Mouse (Mus musculus) ovary, postnatal 10 days (tissue): Measurements from ENCODE around the gene Cpne2.

Experiments used
- DNase-seq: peaks from one replicate; pipeline ENCODE4 v3.0.0; 2022; ENCODE audit warnings: low spot score

The Cpne2 gene

GRCm38 (mm10) chr8:94537456-94537855 lies 4.7 kb downstream of the Cpne2 start:
- no peak for DNase-seq

- no peak for DNase-seq
Measured at GRCm38 (mm10) chr8:94540025-94540424, 7.2 kb downstream of the Cpne2 start.

- DNase-seq = no peak
Measured at GRCm38 (mm10) chr8:94540889-94541795, 8.4 kb downstream of the Cpne2 start.

- no peak for DNase-seq
Measured at GRCm38 (mm10) chr8:94543981-94544380, 11.2 kb downstream of the Cpne2 start.

- no peak for DNase-seq
Measured at GRCm38 (mm10) chr8:94549041-94549440, 16.3 kb downstream of the Cpne2 start.

- no peak for DNase-seq
Measured at GRCm38 (mm10) chr8:94549482-94549881, 16.7 kb downstream of the Cpne2 start.

GRCm38 (mm10) chr8:94549998-94550397 lies 17.2 kb downstream of the Cpne2 start:
- DNase-seq = no peak

- no peak for DNase-seq
Measured at GRCm38 (mm10) chr8:94551471-94552422, 19.0 kb downstream of the Cpne2 start.

- DNase-seq = no peak
Measured at GRCm38 (mm10) chr8:94552696-94553095, 19.9 kb downstream of the Cpne2 start.

GRCm38 (mm10) chr8:94557281-94557680 lies 24.5 kb downstream of the Cpne2 start:
- DNase-seq = no peak

- DNase-seq = no peak
Measured at GRCm38 (mm10) chr8:94561256-94561655, 28.5 kb downstream of the Cpne2 start.

GRCm38 (mm10) chr8:94564421-94564820 lies 31.6 kb downstream of the Cpne2 start:
- DNase-seq = no peak

GRCm38 (mm10) chr8:94566033-94566432 lies 33.2 kb downstream of the Cpne2 start:
- DNase-seq = no peak

- no peak for DNase-seq
Measured at GRCm38 (mm10) chr8:94566446-94567158, 33.8 kb downstream of the Cpne2 start.

GRCm38 (mm10) chr8:94567159-94567849 lies 34.5 kb downstream of the Cpne2 start:
- DNase-seq = no peak

GRCm38 (mm10) chr8:94568098-94568497 lies 35.3 kb downstream of the Cpne2 start:
- no peak for DNase-seq

GRCm38 (mm10) chr8:94569419-94569818 lies 36.6 kb downstream of the Cpne2 start:
- DNase-seq = no peak

- DNase-seq = no peak
Measured at GRCm38 (mm10) chr8:94571896-94572295, 39.1 kb downstream of the Cpne2 start.

GRCm38 (mm10) chr8:94574159-94574907 lies 41.5 kb downstream of the Cpne2 start:
- DNase-seq = no peak

- DNase-seq = no peak
Measured at GRCm38 (mm10) chr8:94575148-94575547, 42.4 kb downstream of the Cpne2 start.
